Mouse (Mus musculus): ENCODE measurements at regions not wholly inside any gene's neighbourhood (a gene's known extent, or its start where the extent isn't known, plus 50 kb on each side); places are given as distances from the start of the nearest gene placed in this dataset.

GRCm38 (mm10) chr1:41104869-41105268 is 299.5 kb downstream of the Tmem182 start:
- no peak for DNase-seq

GRCm38 (mm10) chr1:41121636-41122175 is 316.3 kb downstream of the Tmem182 start:
- no peak for DNase-seq

GRCm38 (mm10) chr1:41131410-41131809 is 326.0 kb downstream of the Tmem182 start:
- no peak for DNase-seq

- no peak for DNase-seq
Observed at GRCm38 (mm10) chr1:41133143-41133542, 327.7 kb downstream of the Tmem182 start.

- DNase-seq: no peak
Observed at GRCm38 (mm10) chr1:41133946-41134345, 328.5 kb downstream of the Tmem182 start.

GRCm38 (mm10) chr1:41139725-41140124 is 334.3 kb downstream of the Tmem182 start:
- no peak for DNase-seq

GRCm38 (mm10) chr1:41140542-41140941 is 335.1 kb downstream of the Tmem182 start:
- no peak for DNase-seq

- no peak for DNase-seq
Observed at GRCm38 (mm10) chr1:41141992-41142391, 336.6 kb downstream of the Tmem182 start.

- DNase-seq: no peak
Observed at GRCm38 (mm10) chr1:41152516-41152915, 347.1 kb downstream of the Tmem182 start.

GRCm38 (mm10) chr1:41153174-41153999 is 348.0 kb downstream of the Tmem182 start:
- no peak for DNase-seq

- DNase-seq: no peak
Observed at GRCm38 (mm10) chr1:41154198-41154597, 348.8 kb downstream of the Tmem182 start.

GRCm38 (mm10) chr1:41156946-41157345 is 351.5 kb downstream of the Tmem182 start:
- no peak for DNase-seq

- DNase-seq: peak; percentile 65 to 79
Observed at GRCm38 (mm10) chr1:41157651-41158513, 352.5 kb downstream of the Tmem182 start.

- no peak for DNase-seq
Observed at GRCm38 (mm10) chr1:41165878-41166786, 360.7 kb downstream of the Tmem182 start.

- no peak for DNase-seq
Observed at GRCm38 (mm10) chr1:41166787-41167420, 361.5 kb downstream of the Tmem182 start.

- no peak for DNase-seq
Observed at GRCm38 (mm10) chr1:41186991-41187390, 381.6 kb downstream of the Tmem182 start.

- no peak for DNase-seq
Observed at GRCm38 (mm10) chr1:41212876-41213275, 407.5 kb downstream of the Tmem182 start.

- no peak for DNase-seq
Observed at GRCm38 (mm10) chr1:41225851-41226250, 420.4 kb downstream of the Tmem182 start.

GRCm38 (mm10) chr1:41235335-41235734 is 429.9 kb downstream of the Tmem182 start:
- no peak for DNase-seq

GRCm38 (mm10) chr1:41243000-41243399 is 437.6 kb downstream of the Tmem182 start:
- no peak for DNase-seq

- no peak for DNase-seq
Observed at GRCm38 (mm10) chr1:41244627-41245026, 439.2 kb downstream of the Tmem182 start.

GRCm38 (mm10) chr1:41264214-41264613 is 458.8 kb downstream of the Tmem182 start:
- peak; percentile 6 to 32 for DNase-seq

All from kidney, postnatal 25 days (tissue).